In genomic region chr12:76536591-76537153, GRCm38 (mm10) we compare ENCODE assay signal across 11 mouse cellular contexts. TPM values are rescaled to one million over a fixed set of nuclear protein-coding genes. Genes with fewer than 3 reads are reported as not detected.
A peak's percentile ranks its signal among the peaks of the same experiment; 100 is the strongest.
DNase-seq lines count a peak whose midpoint lies in the region; ATAC-seq and TF ChIP-seq lines count a peak whose summit lies in the region.
"Had no signal": no experiment of that assay in that cellular context is flagged by ENCODE, and none has a peak within 500 bp of the region (broad histone marks: within the 10 kb centered on the region; RNA-seq: fewer than 3 reads in every experiment).

No protein-coding gene starts in this region.

- no peak overlapping the region for H3K4me3 ChIP-seq in kidney, embryonic 16.5 days (ENCODE audit: low read length)
- no peak overlapping the region; a peak in 1 of 4 replicates for H3K4me3 ChIP-seq in MEL (ENCODE audit: control insufficient read depth in 1 of 2, insufficient read depth in 1 of 2, low read depth in 2 of 2, low read length in 2 of 2)
- no peak overlapping the region for H3K4me3 ChIP-seq in cortical plate, adult 2 months (ENCODE audit: insufficient read depth, low read length)
- H3K4me3 ChIP-seq in liver, embryonic 14.5 days (ENCODE audit: insufficient read depth in 1 of 2, low read depth in 2 of 2, low read length in 2 of 2) = no peak overlapping the region
- H3K4me3 ChIP-seq in forebrain, embryonic 13.5 days = no peak overlapping the region
- H3K4me3 ChIP-seq: neural tube, embryonic 13.5 days had no signal

- peaks cover 52% of the 10 kb centered on the region for H3K4me1 ChIP-seq in kidney, embryonic 16.5 days (ENCODE audit: insufficient read depth, low read length)
- peaks cover 11 to 44% of the 10 kb centered on the region in 2 experiments for H3K4me1 ChIP-seq in MEL (ENCODE audit: control insufficient read depth in 1 of 2, insufficient read depth in 2 of 2, low read length in 2 of 2)
- no peaks in the 10 kb centered on the region for H3K4me1 ChIP-seq in cortical plate, adult 2 months (ENCODE audit: control insufficient read depth, insufficient read depth, low read length)
- peaks cover 2 to 8% of the 10 kb centered on the region in 2 experiments; a peak in 2 of 4 replicates for H3K4me1 ChIP-seq in liver, embryonic 14.5 days (replicated peaks; ENCODE audit: control insufficient read depth in 2 of 2, insufficient read depth in 2 of 2, low read length in 1 of 2)
- H3K4me1 ChIP-seq in forebrain, embryonic 13.5 days = peaks cover 26% of the 10 kb centered on the region

- no peak overlapping the region for H3K9ac ChIP-seq in kidney, embryonic 16.5 days (replicated peaks; ENCODE audit: low read length)
- no peak overlapping the region for H3K9ac ChIP-seq in MEL (ENCODE audit: control insufficient read depth, low read depth, low read length, poor library complexity, severe bottlenecking)
- no peak overlapping the region for H3K9ac ChIP-seq in liver, embryonic 14.5 days (replicated peaks)
- H3K9ac ChIP-seq in forebrain, embryonic 13.5 days = no peak overlapping the region
- H3K9ac ChIP-seq: neural tube, embryonic 13.5 days had no signal

- TF ChIP-seq CTCF in MEL (IDR thresholded peaks at IDR 0.05 in 2 of 3, conservative IDR thresholded peaks at IDR 0.05 in 1 of 3; ENCODE audit: control insufficient read depth in 1 of 3, insufficient read depth in 1 of 3, low read depth in 2 of 3, low read length in 3 of 3, poor library complexity in 1 of 3, severe bottlenecking in 1 of 3) = no peak
- TF ChIP-seq CTCF in cortical plate, adult 2 months (IDR thresholded peaks at IDR 0.05; ENCODE audit: extremely low read depth, insufficient read depth, low read length) = no peak
- TF ChIP-seq CTCF in liver, embryonic 14.5 days (IDR thresholded peaks at IDR 0.05; ENCODE audit: low read depth) = no peak

- DNase-seq in kidney, postnatal 10 days = no peak
- no peak for DNase-seq in MEL (ENCODE audit: low read depth, low spot score)
- no peak for DNase-seq in liver, embryonic 14.5 days (ENCODE audit: low read depth in 3 of 3, low spot score in 3 of 3)
- DNase-seq in embryo, embryonic 10 days (ENCODE audit: low spot score) = no peak
- DNase-seq: adrenal gland, adult 8-10 months; cerebellum, postnatal 25 days had no signal

- no peaks in the 10 kb centered on the region for H3K27me3 ChIP-seq in kidney, embryonic 16.5 days (ENCODE audit: insufficient read depth, low read length)
- H3K27me3 ChIP-seq in MEL (ENCODE audit: control insufficient read depth in 1 of 2, insufficient read depth in 2 of 2, low read length in 2 of 2) = no peaks in the 10 kb centered on the region
- H3K27me3 ChIP-seq in liver, embryonic 14.5 days (ENCODE audit: control insufficient read depth, insufficient read depth, low read length) = peaks cover 42% of the 10 kb centered on the region
- peaks cover 45% of the 10 kb centered on the region for H3K27me3 ChIP-seq in forebrain, embryonic 13.5 days

- TF ChIP-seq POLR2A in MEL (IDR thresholded peaks at IDR 0.05; ENCODE audit: control insufficient read depth in 1 of 2, insufficient read depth in 1 of 2, low read depth in 1 of 2, low read length in 2 of 2, poor library complexity in 1 of 2) = no peak
- no peak for TF ChIP-seq POLR2A in cortical plate, adult 2 months (IDR thresholded peaks at IDR 0.05; ENCODE audit: extremely low read depth, insufficient read depth, low read length)

- H3K9me3 ChIP-seq in kidney, embryonic 16.5 days (ENCODE audit: low read length) = no peaks in the 10 kb centered on the region
- H3K9me3 ChIP-seq in MEL (replicated peaks; ENCODE audit: insufficient read depth, low read length) = no peaks in the 10 kb centered on the region
- no peaks in the 10 kb centered on the region for H3K9me3 ChIP-seq in liver, embryonic 14.5 days (ENCODE audit: control insufficient read depth, low read length)
- H3K9me3 ChIP-seq in forebrain, embryonic 13.5 days (replicated peaks) = no peaks in the 10 kb centered on the region
- H3K9me3 ChIP-seq: neural tube, embryonic 13.5 days had no signal

- no peaks in the 10 kb centered on the region; the same call in 1 of the 2 replicates for H3K79me2 ChIP-seq in MEL (ENCODE audit: control insufficient read depth, insufficient read depth, low read length, poor library complexity)

- H3K27ac ChIP-seq in kidney, embryonic 16.5 days (ENCODE audit: low read length) = 0 out of 2 replicates have a peak overlapping the region, but pooled peaks have one; percentile 16
- H3K27ac ChIP-seq in MEL (ENCODE audit: control insufficient read depth, low read depth, low read length) = peak overlapping the region; percentile 26; the same call in 1 of the 2 replicates
- peak overlapping the region; percentile 51 for H3K27ac ChIP-seq in cortical plate, adult 2 months (ENCODE audit: insufficient read depth, low read length)
- H3K27ac ChIP-seq in liver, embryonic 14.5 days = no peak overlapping the region
- no peak overlapping the region for H3K27ac ChIP-seq in forebrain, embryonic 13.5 days
- H3K27ac ChIP-seq: neural tube, embryonic 13.5 days had no signal

- peak overlapping the region; percentile 96; the same call in 1 of the 2 replicates for H3K4me2 ChIP-seq in kidney, embryonic 16.5 days (replicated peaks; ENCODE audit: low read depth, low read length)
- H3K4me2 ChIP-seq in liver, embryonic 14.5 days (ENCODE audit: low read depth) = peak overlapping the region; percentile 46; the same call in 1 of the 2 replicates
- no peak overlapping the region for H3K4me2 ChIP-seq in forebrain, embryonic 13.5 days

- ATAC-seq in kidney, embryonic 16.5 days (ENCODE audit: low FRiP score, low TSS enrichment) = no peak
- ATAC-seq in liver, embryonic 14.5 days (ENCODE audit: insufficient read depth) = no peak
- no peak for ATAC-seq in activated CD4-positive, CD25-positive, alpha-beta regulatory T cell, adult 4 months
- no peak for ATAC-seq in forebrain, embryonic 13.5 days

- no peak for TF ChIP-seq RAD21 in MEL (IDR thresholded peaks at IDR 0.05; ENCODE audit: low read depth, low read length)

- WGBS in kidney, embryonic 16.5 days = 84% methylated on average over 8 of the region's 8 CpGs
- 62% methylated on average over 8 of the region's 8 CpGs for WGBS in liver, embryonic 14.5 days (ENCODE audit: insufficient replicate concordance)
- WGBS in forebrain, embryonic 13.5 days = 81% methylated on average over 8 of the region's 8 CpGs

- no peaks in the 10 kb centered on the region for H3K36me3 ChIP-seq in kidney, embryonic 16.5 days (ENCODE audit: insufficient read depth, low read length)
- peaks cover 0 to 32% of the 10 kb centered on the region in 2 experiments; a peak in 2 of 4 replicates for H3K36me3 ChIP-seq in MEL (ENCODE audit: control insufficient read depth in 1 of 2, insufficient read depth in 2 of 2, low read length in 2 of 2)
- no peaks in the 10 kb centered on the region for H3K36me3 ChIP-seq in liver, embryonic 14.5 days (replicated peaks; ENCODE audit: control insufficient read depth, insufficient read depth, low read depth)
- H3K36me3 ChIP-seq in forebrain, embryonic 13.5 days (ENCODE audit: poor library complexity, severe bottlenecking) = no peaks in the 10 kb centered on the region
- H3K36me3 ChIP-seq: neural tube, embryonic 13.5 days had no signal

- no peak for TF ChIP-seq EP300 in MEL (IDR thresholded peaks at IDR 0.05; ENCODE audit: low read depth in 1 of 2, low read length in 2 of 2)
- no peak for TF ChIP-seq EP300 in liver, embryonic 14.5 days (IDR thresholded peaks at IDR 0.05; ENCODE audit: low read depth)

TF ChIP-seq in MEL, 35 proteins besides CTCF, POLR2A, EP300 and RAD21:
- TF ChIP-seq SMC3 (IDR thresholded peaks at IDR 0.05; ENCODE audit: low read depth, low read length) (no peak), TBP (IDR thresholded peaks at IDR 0.05; ENCODE audit: low read depth, low read length) (no peak), ZC3H11A (IDR thresholded peaks at IDR 0.05; ENCODE audit: low read depth, low read length) (no peak), MAFK (IDR thresholded peaks at IDR 0.05; ENCODE audit: borderline replicate concordance, low read depth, low read length) (no peak)

RNA-seq across cellular contexts. Expression of gene Plekhg3, which starts 6.0 kb away (rescaled TPM):
- 23.0 and 24.8 TPM in 2 replicates for polyA plus RNA-seq in kidney, embryonic 16.5 days (2015; fragmentation: Nextera tagmentation; extraction: Ambion mirVana)
- 0.92 and 1.9 TPM in 2 replicates for total RNA-seq in MEL (2012; rRNA removed)
- polyA plus RNA-seq in MEL (2012; ENCODE audit: insufficient read depth in 1 of 2, insufficient read length in 2 of 2, low read depth in 1 of 2, low replicate concordance in 2 of 2, missing spikeins in 1 of 2) = 1 to 10 TPM in 1 of 2 experiments, not detected in 1; 7.0 TPM
- polyA plus RNA-seq in cortical plate, adult 2 months (2012; rRNA removed) = 16.0 and 19.0 TPM in 2 replicates
- 4.1 and 5.0 TPM in 2 replicates for polyA plus RNA-seq in liver, embryonic 14.5 days (2012; rRNA removed)
- 1.4 and 2.3 TPM in 2 replicates for polyA plus RNA-seq in liver, embryonic 14.5 days (2014; fragmentation: Nextera tagmentation; extraction: Ambion mirVana)
- 1 to 10 TPM; 2.5 to 3.7 TPM for polyA plus RNA-seq in activated CD4-positive, CD25-positive, alpha-beta regulatory T cell, adult 4 months (2017; shearing (Covaris generic))
- polyA plus RNA-seq in forebrain, embryonic 13.5 days (2015; fragmentation: Nextera tagmentation; extraction: Ambion mirVana) = 0.63 and 0.97 TPM in 2 replicates

Comparison
In these comparisons a context has a peak if more than half of its experiments do, and no peak if none do; other contexts are left out.
1. H3K27ac ChIP-seq: peak in kidney, embryonic 16.5 days (single experiment), MEL (single experiment) and cortical plate, adult 2 months (single experiment); none in liver, embryonic 14.5 days (single experiment) and forebrain, embryonic 13.5 days (single experiment).